Mouse (Mus musculus) heart, embryonic 12.5 days (tissue): ENCODE measurements around the gene Evi5. TPM values are rescaled to one million over a fixed set of nuclear protein-coding genes. Genes with fewer than 3 reads are reported as not detected.

Source experiments
- ATAC-seq: fragments of 200-750 bp; cut with Nextera tagmentation; 2 replicates; pipeline ENCODE4 v1.8.0; 2017; ENCODE audit warnings: moderate TSS enrichment, moderate library complexity; ENCODE audit not compliant: insufficient number of reproducible peaks, low FRiP score
- H3K27ac ChIP-seq: fragments of 300-500 bp; sonication (generic); 2 replicates; pipeline ENCODE4 v1.5.1; 2016; ENCODE audit warnings: mild to moderate bottlenecking, moderate library complexity; ENCODE audit not compliant: poor library complexity, severe bottlenecking
- H3K27me3 ChIP-seq: fragments of 300-500 bp; sonication (generic); replicated peaks from 2 replicates; pipeline ENCODE4 v1.6.1; 2016; ENCODE audit warnings: mild to moderate bottlenecking, moderate library complexity
- H3K36me3 ChIP-seq: fragments of 300-500 bp; sonication (generic); 2 replicates; pipeline ENCODE4 v1.6.1; 2016; ENCODE audit warnings: mild to moderate bottlenecking, moderate library complexity
- H3K4me1 ChIP-seq: fragments of 300-500 bp; sonication (generic); replicated peaks from 2 replicates; pipeline ENCODE4 v1.6.1; 2016; ENCODE audit warnings: mild to moderate bottlenecking
- H3K4me2 ChIP-seq: fragments of 300-500 bp; sonication (generic); 2 replicates; pipeline ENCODE4 v1.6.1; 2016; ENCODE audit warnings: mild to moderate bottlenecking, moderate library complexity
- H3K4me3 ChIP-seq: fragments of 300-500 bp; sonication (generic); 2 replicates; pipeline ENCODE4 v1.5.1; 2016; ENCODE audit warnings: mild to moderate bottlenecking
- H3K9ac ChIP-seq: fragments of 300-500 bp; sonication (generic); 2 replicates; pipeline ENCODE4 v1.6.1; 2016; ENCODE audit warnings: mild to moderate bottlenecking, moderate library complexity
- H3K9me3 ChIP-seq: fragments of 300-500 bp; sonication (generic); replicated peaks from 2 replicates; pipeline ENCODE4 v1.6.1; 2016; ENCODE audit warnings: mild to moderate bottlenecking, moderate library complexity
- WGBS: fragments of 180-500 bp; shearing (Covaris S2); methylation state at CpG from one replicate; pipeline ENCODE4 v1.1.7; 2016; 5-methylcytosine and 5-hydroxymethylcytosine counted together
- polyA plus RNA-seq: library from polyadenylated mRNA; unstranded; fragments of >200 nt; fragmentation: Nextera tagmentation; extraction: Ambion mirVana; gene quantifications from 2 replicates; pipeline ENCODE4 v1.2.1, GENCODE M21; 2016

The Evi5 gene
- 55.3 and 57.5 TPM in 2 replicates for polyA plus RNA-seq

DNA sequence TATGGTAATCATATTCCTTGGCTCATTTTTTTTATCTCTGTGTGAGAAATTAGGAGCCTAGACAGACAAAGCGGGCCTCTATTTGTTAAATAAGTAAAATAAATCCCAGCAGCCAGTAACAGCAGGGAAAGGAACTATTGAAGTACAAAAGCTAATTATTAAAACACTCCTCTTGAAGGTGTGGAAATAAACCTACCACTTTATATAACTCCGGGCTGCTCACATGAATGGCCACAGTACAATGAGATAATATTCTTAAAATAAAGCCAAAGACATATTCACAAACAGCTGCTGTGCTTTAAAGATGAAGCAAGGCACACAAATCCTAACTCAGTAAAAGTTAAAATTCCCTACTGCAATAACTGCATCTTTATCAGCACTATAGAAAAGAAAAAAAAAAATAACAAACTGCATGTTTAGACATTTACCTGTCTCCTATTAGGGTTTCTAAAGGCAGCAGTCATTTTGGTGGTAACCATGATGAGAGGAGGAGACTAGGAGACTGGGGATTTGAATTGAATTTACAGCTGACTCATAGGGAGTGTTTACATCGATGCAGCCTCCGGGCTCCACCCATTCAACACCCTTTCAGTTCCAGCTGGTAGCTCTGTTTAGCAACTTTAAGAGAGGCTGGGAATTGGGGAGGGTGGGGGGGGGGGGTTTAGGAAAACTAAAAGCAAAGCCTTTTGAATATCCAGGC, at the start of gene Evi5:
TSS of gene Evi5 (minus strand) at position 547 of the 700 bp plus-strand sequence.
- H3K4me3 ChIP-seq: peak within 1 kb of the TSS; percentile 32
- no peaks in the 10 kb centered on the region for H3K27me3 ChIP-seq
- H3K4me1 ChIP-seq: peaks cover 27% of the 10 kb centered on the region
- H3K27ac ChIP-seq: peak within 1 kb of the TSS; percentile 94
- WGBS: 33% methylated on average over 4 of the region's 4 CpGs
- peak; percentile 88 for ATAC-seq
- H3K9ac ChIP-seq: peak within 1 kb of the TSS; percentile 48
- H3K9me3 ChIP-seq: no peaks in the 10 kb centered on the region
- H3K36me3 ChIP-seq: no peaks in the 10 kb centered on the region
- peak within 1 kb of the TSS; percentile 37 for H3K4me2 ChIP-seq

DNA sequence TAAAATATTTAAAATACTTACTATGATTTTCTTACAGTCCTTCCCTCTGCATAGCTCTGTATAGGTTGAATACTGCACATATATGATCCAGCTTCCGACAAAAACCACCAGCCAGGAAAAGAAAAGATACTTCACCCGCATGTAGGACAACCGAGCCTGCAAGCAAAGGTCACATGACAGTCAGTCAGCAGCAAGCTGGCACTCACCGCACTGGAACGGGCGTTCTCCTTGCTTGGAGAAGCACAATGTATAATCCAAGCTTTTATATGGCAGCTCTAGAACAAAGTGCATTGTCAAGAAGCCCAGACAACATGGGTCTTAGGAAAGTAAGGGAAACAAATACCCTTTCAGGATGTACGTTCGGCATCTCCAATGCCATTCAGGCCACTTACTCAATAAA, 49.7 kb upstream of the Evi5 start:
- Histone ChIP-seq H3K36me3 (no peaks in the 10 kb centered on the region), H3K4me3 (no peak overlapping the region), H3K4me2 (no peak overlapping the region), H3K27me3 (no peaks in the 10 kb centered on the region), H3K4me1 (no peaks in the 10 kb centered on the region; the same call in 1 of the 2 replicates), H3K9ac (no peak overlapping the region), H3K27ac (no peak overlapping the region), H3K9me3 (no peaks in the 10 kb centered on the region)
- no peak for ATAC-seq
- 85% methylated on average over 8 of the region's 8 CpGs for WGBS

DNA sequence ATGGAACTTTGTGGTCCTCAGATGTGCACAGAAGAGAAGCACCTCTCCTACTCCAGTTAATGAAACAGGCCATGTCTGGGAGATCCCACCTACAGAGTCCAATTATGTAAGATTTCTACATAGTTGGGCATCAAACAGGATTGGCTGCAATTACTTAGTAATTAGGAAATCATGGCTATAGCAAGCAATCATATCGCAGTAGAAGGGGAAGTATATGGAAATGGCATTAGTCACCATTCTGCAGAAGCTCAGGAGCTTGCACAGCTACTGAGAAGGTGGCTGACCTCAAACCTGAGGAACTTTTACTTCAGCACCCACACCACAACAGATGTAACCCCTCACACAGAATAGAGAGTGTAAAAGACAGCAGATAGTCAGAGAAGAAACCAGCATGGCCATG, 47.9 kb upstream of the Evi5 start:
- no peak overlapping the region for H3K27ac ChIP-seq
- ATAC-seq: no peak
- WGBS: 86% methylated on average over 1 of the region's 1 CpGs
- H3K4me3 ChIP-seq: no peak overlapping the region
- no peaks in the 10 kb centered on the region for H3K9me3 ChIP-seq
- H3K36me3 ChIP-seq: no peaks in the 10 kb centered on the region
- no peaks in the 10 kb centered on the region; the same call in 1 of the 2 replicates for H3K4me1 ChIP-seq
- no peak overlapping the region for H3K9ac ChIP-seq
- H3K4me2 ChIP-seq: no peak overlapping the region
- H3K27me3 ChIP-seq: no peaks in the 10 kb centered on the region

DNA sequence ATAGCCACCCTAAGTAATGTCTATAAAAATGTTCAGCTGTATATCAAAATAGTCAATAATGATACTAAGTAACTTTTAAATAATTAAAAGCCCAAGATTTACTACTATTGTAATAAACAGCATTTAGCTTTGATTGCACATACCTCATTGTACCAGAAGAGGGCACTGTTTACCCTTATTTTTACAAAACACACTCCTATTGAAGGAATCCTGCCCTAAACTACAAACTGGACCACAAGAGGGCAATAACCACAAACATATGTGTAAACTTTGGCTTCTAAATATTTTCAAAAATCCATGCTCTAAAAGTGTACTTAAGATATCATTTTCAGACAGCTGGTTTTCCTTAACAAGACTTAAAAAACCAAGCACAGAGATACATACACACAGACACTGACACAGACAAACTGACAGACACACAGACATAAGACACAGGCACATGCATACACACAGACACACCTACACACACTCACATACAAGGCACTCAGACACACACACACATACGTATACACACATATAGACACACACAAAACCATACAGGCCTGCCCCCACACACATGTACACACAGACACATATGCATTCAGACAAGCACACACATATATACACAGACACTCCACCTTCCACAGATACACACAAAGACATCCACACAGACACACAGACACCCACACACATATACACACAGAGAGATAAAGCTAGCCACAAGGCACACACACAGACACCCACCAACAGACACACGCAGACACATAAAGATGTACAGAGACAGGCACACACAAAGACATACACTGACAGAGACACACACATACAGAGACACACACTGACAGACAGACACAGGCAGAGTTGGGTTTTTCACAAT, 46.7 kb upstream of the Evi5 start:
- H3K27ac ChIP-seq: no peak overlapping the region

DNA sequence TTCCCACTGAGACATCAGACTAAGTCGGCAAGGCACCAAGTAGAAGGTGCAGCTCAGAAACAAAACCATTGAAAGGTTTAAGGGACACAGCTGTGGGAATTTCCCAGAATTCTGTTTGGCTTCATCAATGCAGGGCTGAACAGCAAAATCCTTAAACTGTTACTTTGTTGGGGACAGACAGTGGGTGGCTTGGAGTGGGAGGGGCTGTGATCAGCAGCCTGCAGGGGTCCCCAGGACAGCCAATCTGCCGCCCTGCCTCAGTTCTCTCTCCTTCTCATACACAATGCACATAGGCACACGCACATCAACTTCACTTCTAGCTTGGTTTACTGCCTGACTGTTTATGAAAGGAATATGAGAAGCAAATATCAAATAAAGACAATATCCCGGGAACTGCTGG, 40.4 kb upstream of the Evi5 start:
- no peak overlapping the region for H3K9ac ChIP-seq
- no peak for ATAC-seq
- peaks cover under 1% of the 10 kb centered on the region; the same call in 1 of the 2 replicates for H3K36me3 ChIP-seq
- no peaks in the 10 kb centered on the region for H3K9me3 ChIP-seq
- H3K27ac ChIP-seq: no peak overlapping the region
- WGBS: 38% methylated on average over 4 of the region's 4 CpGs
- no peaks in the 10 kb centered on the region for H3K27me3 ChIP-seq
- no peak overlapping the region for H3K4me2 ChIP-seq
- no peaks in the 10 kb centered on the region for H3K4me1 ChIP-seq
- H3K4me3 ChIP-seq: no peak overlapping the region

More for the DNA sequence above, 46.7 kb upstream of the Evi5 start:
- no peak for ATAC-seq
- Histone ChIP-seq H3K9ac (no peak overlapping the region), H3K27me3 (no peaks in the 10 kb centered on the region), H3K9me3 (no peaks in the 10 kb centered on the region), H3K4me2 (no peak overlapping the region), H3K4me3 (no peak overlapping the region), H3K36me3 (no peaks in the 10 kb centered on the region), H3K4me1 (no peaks in the 10 kb centered on the region; the same call in 1 of the 2 replicates)
- WGBS: 66% methylated on average over 2 of the region's 2 CpGs

DNA sequence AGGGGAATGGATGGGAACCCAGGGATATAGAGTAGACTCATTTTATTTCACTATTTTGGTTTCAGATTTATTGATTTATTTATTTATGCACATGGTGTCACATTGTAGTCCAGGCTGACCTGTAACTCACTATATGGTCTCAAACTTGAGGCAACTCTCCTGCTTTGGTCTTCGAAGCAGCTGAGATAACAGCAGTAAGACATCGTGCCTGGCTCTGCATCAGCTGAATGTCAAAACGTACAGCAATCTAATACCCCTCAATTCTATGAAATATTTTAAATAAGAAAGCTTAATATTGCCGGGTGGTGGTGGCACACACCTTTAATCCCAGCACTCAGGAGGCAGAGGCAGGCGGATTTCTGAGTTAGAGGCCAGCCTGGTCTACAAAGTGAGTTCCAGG, 36.1 kb upstream of the Evi5 start:
- no peak overlapping the region for H3K9ac ChIP-seq
- no peaks in the 10 kb centered on the region for H3K4me1 ChIP-seq
- no peaks in the 10 kb centered on the region for H3K27me3 ChIP-seq
- no peak overlapping the region for H3K4me3 ChIP-seq
- H3K36me3 ChIP-seq: peaks cover 38% of the 10 kb centered on the region
- ATAC-seq: no peak
- H3K9me3 ChIP-seq: no peaks in the 10 kb centered on the region
- no peak overlapping the region for H3K27ac ChIP-seq
- WGBS: 85% methylated on average over 5 of the region's 5 CpGs
- H3K4me2 ChIP-seq: no peak overlapping the region

DNA sequence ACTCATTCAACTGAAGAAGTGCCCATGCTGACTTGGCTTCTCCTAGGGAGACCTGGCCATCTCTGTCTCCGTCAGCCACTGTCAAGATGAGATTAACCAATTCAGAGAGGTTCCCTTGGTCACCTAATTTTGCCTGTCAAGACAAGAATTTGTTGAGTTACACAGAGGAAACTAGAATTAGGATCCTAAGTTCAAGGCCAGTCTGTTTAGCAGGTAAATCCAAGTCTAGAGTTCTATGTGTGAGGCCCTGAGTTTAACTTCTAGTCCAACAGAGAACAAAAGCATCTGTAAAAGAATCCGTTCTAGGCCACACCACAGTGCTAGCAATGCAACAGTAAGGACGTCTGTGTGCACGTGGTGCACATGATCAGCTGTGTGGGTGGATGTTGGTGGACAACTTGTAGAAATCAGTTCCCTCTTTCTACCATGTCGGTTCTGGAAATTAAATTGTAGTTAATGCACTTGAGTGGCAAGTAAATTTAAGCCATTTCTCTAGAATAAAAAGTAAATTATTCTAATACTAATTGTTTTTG, 35.2 kb upstream of the Evi5 start:
- Histone ChIP-seq H3K9ac (no peak overlapping the region), H3K4me2 (no peak overlapping the region), H3K4me1 (no peaks in the 10 kb centered on the region), H3K36me3 (peaks cover 46% of the 10 kb centered on the region), H3K27ac (no peak overlapping the region), H3K27me3 (no peaks in the 10 kb centered on the region), H3K9me3 (no peaks in the 10 kb centered on the region), H3K4me3 (no peak overlapping the region)
- WGBS: 64% methylated on average over 5 of the region's 5 CpGs
- ATAC-seq: no peak

DNA sequence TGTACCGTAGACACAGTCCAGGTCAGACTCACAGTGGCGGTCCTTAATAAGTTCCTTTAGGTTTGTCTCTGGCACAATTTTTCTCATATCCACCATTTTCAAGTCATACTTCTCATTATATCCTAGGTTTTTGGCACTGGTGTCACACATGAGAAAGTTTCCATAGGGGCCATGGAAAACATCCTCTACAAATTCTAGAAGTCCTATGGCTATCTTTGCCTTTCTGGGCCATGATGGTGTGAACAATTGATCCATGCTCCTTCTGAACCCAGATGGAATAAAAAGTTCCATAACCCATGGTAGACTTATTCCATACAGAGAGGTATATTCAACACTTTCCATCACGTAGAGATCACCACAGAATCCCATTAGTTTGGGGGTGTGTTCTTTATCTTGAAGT, 34.8 kb upstream of the Evi5 start:
- Histone ChIP-seq H3K4me1 (no peaks in the 10 kb centered on the region), H3K9me3 (no peaks in the 10 kb centered on the region), H3K4me3 (no peak overlapping the region), H3K27ac (no peak overlapping the region), H3K27me3 (no peaks in the 10 kb centered on the region), H3K9ac (no peak overlapping the region), H3K36me3 (peaks cover 50% of the 10 kb centered on the region), H3K4me2 (no peak overlapping the region)
- ATAC-seq: no peak
- 85% methylated on average over 3 of the region's 3 CpGs for whole genome bisulfite sequencing

DNA sequence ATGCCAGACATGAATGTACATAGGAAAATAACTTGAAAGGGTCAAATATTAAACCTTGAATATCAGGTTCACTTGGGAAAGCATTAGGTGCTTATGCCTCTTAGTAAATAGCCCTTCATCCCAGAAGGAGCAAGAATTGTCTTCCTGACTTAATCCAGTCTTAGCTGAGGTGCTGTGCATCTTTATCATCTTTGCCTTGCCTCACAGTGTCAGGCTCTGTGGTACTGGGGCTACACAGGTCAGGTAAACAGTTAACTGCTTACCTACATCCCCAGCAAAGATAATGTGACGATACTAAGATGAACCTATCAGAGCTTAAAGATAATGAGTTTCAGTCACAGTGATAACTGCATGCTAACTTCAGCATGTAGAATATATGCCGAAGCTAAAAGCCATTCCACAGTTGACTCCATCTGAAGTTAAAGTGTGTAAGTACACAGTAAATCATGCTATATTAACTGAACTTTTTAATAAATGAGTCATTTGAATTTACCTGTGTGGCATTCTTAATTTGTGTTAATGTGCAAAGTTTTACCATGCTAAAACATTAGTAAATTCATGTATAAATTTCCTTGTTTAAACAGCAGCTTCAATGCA, 33.7 kb upstream of the Evi5 start:
- no peaks in the 10 kb centered on the region for H3K27me3 ChIP-seq
- ATAC-seq: no peak
- H3K9ac ChIP-seq: no peak overlapping the region
- no peaks in the 10 kb centered on the region for H3K9me3 ChIP-seq
- no peaks in the 10 kb centered on the region for H3K4me1 ChIP-seq
- H3K4me2 ChIP-seq: no peak overlapping the region
- H3K4me3 ChIP-seq: no peak overlapping the region
- WGBS: 56% methylated on average over 2 of the region's 2 CpGs
- H3K27ac ChIP-seq: no peak overlapping the region
- peaks cover 60% of the 10 kb centered on the region for H3K36me3 ChIP-seq

DNA sequence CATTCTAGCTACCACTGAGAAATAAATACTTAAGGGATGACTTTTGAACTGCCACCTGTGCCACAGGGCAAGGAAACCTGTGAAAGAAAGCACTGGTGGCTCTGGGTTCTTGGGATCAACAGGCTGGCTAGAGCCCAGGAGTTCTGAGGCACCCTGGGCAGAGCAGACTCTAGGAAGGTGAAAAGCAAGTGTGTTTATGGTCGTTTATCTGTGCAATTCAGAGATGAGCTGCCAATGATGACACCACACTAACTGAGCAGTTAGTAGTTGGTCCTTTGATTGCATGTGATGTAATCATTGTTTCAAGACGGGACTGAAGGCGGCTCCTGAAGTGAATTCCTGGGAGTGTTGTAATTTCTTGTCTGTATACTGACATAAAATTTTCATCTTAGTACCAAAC, 29.4 kb upstream of the Evi5 start:
- no peak overlapping the region for H3K4me2 ChIP-seq
- H3K27ac ChIP-seq: no peak overlapping the region
- peaks cover 67% of the 10 kb centered on the region for H3K36me3 ChIP-seq
- ATAC-seq: no peak
- 76% methylated on average over 3 of the region's 3 CpGs for WGBS
- no peak overlapping the region for H3K9ac ChIP-seq
- H3K4me1 ChIP-seq: peaks cover 12% of the 10 kb centered on the region; the same call in 1 of the 2 replicates
- no peak overlapping the region for H3K4me3 ChIP-seq
- H3K9me3 ChIP-seq: no peaks in the 10 kb centered on the region
- no peaks in the 10 kb centered on the region for H3K27me3 ChIP-seq
